Mouse (Mus musculus) heart, postnatal 14 days (tissue): ENCODE measurements around the gene Bag5. TPM values are rescaled to one million over a fixed set of nuclear protein-coding genes. Genes with fewer than 3 reads are reported as not detected.
A peak's percentile ranks its signal among the peaks of the same experiment; 100 is the strongest.

Experiments
- DNase-seq, 2 experiments: peaks; one replicate each; pipeline ENCODE4 v3.0.0; 2021 to 2022
- intact Hi-C: fragments of 180-260 bp; cut with DNase I; formaldehyde crosslinking; loops from one replicate; pipeline ENCODE4 v1.15.1; 2025
- total RNA-seq, 2 experiments: library from RNA; stranded (reverse); gene quantifications; 2 replicates each; pipeline ENCODE4 v1.2.3; 2021

Bag5 gene
- total RNA-seq, 2 experiments from 2014 or later: 22.6 to 22.7 TPM

DNA sequence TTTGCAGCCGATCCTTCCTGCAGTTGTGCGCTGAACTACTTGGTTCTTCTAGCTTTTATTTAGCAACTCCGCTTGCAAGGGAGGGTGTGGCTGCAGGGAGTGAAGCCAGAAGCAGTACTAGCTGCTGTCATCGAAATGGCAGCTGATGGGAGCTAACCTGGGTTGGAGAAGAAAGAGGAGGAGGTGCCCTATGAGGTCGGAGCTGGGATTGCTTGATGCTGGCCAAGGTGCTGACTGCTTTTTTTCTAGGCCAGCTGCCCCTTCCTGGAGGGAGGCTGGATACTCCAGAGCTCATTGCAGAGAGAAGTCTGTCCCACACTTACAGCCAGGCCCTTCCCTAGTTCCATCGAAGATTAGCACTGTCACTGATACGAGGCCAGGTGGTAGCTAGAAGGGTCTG lies 34.1 kb downstream of the Bag5 start:
- no peak for DNase-seq

DNA sequence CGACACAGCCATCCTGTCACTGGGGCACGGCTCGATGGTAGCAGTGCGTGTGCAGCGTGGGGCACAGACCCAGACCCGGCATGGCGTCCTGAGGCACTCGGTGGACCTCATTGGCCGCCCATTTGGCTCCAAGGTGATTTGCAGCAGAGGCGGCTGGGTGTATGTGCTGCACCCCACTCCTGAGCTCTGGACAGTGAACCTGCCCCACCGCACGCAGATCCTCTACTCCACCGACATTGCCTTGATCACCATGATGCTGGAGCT lies 34.5 kb downstream of the Bag5 start:
- intact Hi-C loops: no loop called here
- DNase-seq: no peak

More for the DNA sequence above, 34.1 kb downstream of the Bag5 start:
- intact Hi-C loops: no loop called here

DNA sequence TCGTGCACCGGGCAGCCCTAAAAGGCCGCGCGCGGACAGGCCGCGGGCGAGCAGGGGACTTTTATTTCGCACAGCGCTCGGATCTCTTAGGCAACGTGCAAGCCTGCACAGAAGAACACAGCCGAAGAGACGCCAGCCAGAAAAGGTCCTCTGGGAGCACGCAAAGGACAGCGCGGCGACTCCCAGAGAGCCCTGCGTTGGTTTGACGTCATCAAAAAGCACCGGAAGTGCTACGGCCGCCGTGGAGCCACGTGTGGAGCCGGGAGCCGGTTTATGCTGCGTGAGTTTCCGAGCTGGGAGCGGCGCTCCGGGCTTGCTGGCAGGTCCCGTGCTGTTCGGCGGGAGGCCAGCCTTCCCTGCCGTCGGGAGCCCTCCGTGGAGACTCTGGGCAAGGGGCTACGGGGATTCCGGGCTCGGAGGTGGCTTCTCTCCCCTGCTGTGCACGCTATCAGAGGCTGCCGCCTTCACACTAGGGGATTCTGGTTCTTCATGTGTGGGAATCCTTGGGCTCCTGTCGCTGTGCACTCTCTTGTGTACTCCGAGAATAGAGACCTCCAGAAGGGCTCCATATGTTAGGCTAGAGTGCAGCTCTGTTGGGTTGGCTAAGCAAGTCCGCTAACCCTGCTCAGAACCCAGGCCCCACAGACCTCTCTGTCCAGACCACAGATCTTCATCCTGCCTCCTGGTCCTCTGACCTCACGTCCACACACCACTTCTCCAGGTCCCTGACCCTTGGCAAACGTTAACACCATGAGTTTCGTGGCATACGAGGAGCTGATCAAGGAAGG lies 35.0 kb downstream of the Bag5 start, which contains the start of gene Trmt61a:
Gene Trmt61a, plus strand, starts transcription at position 224 of the 788 bp plus-strand sequence.
- intact Hi-C loops: no loop called here
- DNase-seq: peak; percentile 90 to 95

DNA sequence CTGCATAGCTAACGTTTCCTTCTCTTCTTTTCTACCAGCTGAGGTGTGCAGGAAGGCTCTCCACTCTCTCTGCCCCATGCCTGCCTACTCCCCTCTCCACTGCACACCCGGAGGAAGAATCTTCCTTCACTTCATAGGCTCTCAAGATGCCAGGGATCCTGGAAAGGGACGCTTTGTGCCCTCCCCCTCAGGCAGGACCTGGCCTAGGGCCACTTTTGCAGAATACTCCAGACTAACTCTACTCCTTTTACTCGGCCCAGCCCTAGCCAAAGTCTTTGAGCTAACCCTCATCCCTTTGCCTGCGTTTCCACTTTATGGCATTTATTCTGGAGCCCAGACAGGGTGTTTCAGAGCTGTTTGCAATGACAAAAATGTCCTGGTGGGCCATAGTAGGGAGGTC lies 35.6 kb downstream of the Bag5 start:
- DNase-seq: peak in 1 of 2 experiments; percentile 60
- intact Hi-C loops: no loop called here

DNA sequence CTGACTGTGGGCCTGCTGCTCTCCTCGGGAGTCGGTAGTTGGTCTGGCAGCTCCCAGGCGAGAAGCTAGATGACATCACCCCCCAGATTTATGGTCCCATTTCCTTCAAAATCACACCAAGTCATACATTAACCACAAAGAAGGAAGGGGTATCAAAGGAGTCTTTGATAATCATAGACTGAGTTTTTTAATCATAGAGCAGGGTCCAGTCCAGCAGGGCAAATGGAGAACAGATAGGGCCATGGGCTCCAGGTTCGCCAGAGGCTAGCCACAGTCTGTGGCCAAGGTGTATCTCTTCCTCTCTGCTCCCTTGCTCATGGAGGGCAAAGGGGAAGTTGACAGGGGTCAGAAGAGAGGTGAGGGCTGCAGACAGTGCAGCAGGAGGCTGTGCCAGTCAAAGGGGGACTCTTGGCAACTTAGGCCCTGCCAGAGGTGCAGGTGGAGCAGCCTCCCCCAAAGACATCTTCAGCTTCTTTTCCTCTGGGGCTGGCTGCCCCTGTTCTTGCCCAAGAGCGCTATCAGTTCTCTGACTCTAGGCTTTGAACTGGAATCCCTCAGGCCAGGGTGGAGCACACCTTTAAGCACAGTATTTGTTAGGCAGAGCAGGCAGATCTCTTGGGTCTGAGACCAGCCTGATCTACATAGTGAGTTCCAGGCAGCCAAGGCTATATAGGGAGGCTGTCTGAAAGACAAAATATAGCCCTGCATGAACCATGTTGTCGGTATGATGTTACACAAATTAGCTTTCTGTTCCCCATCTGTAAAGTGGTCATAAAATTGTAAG lies 37.1 kb downstream of the Bag5 start:
- intact Hi-C loops: no loop called here
- DNase-seq: no peak

DNA sequence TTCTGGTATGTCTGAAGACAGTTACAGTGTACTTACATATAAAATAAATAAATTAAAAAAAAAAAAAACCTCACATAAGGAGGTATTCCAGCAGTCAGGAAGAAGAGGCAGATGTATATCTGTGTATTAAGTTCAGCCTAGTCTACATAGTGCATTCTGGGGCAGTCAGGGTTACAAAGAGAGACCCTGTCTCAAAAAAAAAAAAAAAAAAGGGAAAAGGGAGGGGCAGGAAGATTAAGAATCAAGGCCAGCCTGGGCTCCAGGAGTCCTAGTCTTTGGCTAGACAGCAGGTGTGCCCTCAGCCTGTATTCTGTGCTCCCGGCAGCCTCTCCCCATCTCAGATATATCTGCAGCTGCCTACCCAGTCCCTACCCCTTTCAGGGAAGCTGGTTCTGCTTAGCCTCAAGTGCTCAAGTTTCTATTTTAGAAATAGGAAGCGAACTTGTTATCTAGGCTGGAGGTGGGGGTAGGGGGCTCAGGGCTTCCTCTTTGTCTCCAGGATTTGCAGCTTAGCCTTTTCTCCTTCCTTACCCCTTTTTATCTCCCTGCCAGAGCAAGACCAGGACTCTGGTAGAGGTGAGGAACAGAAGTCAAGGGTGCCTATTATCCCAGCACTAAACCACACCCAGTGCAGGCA lies 38.1 kb downstream of the Bag5 start:
- DNase-seq: no peak
- intact Hi-C loops: no loop called here

DNA sequence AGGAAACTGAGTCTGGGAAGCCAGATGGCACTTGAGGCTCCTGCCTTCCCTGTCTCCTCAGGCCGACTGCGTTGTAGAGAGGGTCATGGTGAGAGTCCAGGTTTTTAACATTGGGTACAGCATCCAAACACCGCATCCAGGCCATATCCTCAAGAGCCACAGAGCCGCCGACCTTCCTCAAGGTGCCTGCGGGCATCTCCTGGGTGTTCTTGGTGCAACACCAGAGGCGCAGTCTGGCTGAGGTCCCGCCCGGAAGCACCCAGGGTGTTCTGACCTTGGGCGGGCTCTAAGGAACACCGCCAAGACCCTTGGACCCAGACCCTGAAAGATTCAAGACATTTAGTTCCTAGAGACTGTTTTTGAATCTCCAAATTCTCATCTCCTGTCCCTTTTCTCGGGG lies 40.5 kb downstream of the Bag5 start:
- intact Hi-C loops: no loop called here
- no peak for DNase-seq

DNA sequence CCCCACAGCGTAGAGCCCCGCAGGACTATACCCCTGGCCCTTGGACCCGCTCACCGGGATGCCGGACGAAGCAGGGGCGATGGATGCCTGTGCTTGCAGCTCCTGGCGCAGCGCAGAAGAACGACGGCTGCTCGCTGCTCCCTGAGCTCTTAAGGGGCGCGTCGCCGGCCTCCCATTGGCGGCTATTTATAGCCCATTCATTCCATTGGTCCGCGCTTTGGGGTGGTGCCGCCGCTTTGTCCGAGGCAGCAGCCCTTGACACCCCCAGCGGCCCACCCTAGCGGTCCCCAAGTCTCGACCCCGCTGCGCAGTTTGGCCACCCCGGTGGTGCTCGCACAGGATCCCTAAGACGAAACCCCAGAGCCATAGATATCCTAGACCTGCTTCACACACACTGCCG lies 40.9 kb downstream of the Bag5 start, which contains the start of gene Ckb:
Gene Ckb, minus strand, starts transcription at position 163 of the 400 bp plus-strand sequence.
- DNase-seq: peak; percentile 83 to 84
- intact Hi-C loops: no loop called here

DNA sequence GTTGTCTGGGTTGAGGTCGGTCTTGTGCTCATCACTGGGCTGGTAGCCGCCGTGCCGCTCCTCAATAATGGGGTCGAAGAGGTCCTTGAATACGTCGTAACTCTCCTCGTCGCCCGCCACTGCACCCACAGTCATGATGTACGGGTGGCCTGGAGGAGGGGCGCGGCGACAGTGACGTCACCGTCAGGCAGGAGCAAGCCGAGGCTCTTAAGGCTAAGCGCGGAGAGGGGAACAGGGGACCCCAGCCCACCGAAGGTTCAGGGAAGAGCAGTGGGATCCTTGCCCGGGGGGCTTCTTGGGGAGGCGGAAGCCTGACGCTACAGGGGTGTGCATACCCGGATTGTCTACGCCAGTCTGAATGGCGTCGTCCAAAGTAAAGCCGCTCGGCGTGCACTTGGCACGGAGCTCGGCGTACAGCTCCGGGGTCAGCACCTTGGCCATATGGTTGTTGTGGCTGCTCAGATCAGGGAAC lies 41.6 kb downstream of the Bag5 start:
- peak; percentile 67 to 73 for DNase-seq

DNA sequence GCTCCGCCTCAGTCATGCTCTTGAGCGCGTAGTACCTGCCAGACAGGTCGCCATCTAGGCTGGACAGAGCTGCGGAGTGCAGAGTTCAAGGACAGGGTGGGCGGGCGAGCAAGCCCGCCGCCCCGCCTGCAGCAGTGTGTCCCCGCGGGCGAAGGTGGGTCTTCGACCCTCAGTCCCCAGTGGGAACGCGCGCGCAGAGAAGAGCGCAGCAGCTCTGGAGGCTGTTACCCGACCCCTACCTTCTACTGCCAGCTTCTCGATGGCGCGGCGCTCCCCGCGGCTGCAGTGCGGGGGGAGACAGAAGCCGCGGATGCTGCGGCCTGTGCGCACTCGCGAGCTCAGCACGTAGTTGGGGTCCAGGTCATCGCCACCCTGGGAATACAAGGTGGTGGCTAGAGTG lies 42.1 kb downstream of the Bag5 start:
- intact Hi-C loops: no loop called here
- no peak for DNase-seq

More for the DNA sequence above, 41.6 kb downstream of the Bag5 start:
- intact Hi-C loops: no loop called here

DNA sequence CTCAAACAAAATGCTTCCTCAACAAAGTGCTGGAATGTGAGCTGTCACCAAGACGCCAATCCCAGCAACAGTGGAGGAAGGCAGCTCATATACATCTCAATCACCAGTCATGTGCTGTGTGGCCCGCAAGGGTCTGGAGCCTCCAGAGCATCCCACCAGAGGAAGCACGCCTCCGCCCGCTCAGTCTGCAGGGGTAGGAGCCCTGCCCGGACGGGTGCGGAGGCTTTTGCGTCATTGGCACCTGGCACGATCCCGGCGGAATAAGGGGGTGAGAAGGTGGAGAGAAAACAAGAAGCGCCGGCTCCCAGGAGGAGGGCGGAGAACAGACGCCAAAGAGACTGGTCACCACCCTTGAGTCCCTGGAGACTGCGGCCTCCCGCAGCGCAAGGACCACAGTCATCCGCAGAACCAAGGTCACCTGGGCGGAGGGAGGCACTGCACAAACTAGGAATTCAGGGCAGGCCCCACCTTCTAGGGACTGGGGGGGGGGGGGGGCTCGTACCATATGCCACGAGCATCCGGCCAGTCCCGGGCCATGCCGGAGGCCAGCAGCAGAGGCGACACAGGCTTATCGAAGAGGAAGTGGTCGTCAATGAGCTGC lies 42.6 kb downstream of the Bag5 start:
- DNase-seq: peak in 1 of 2 experiments; percentile 38
- intact Hi-C loops: no loop called here

DNA sequence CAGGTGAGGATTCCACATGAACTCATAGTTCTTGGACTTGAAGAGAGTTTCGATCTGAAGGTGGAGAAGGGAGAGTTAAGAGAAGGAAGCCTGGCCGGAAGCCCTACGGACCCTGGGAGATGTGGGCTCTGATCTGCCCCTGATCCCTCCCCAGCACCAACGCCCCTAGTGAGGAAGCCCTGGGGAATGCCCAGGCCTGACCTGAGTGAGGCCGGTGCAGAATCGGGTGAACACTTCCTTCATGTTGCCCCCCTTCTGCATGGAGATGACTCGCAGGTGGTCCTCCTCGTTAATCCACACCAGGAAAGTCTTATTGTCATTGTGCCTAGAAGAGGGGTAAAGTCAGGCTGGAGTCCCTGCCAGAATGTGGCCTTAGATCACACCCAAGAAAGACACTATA lies 43.1 kb downstream of the Bag5 start:
- no peak for DNase-seq
- intact Hi-C loops: loop anchor here (5.0 kb wide), 1 partner anchor 287 kb away; no protein-coding TSS in a partner anchor

DNA sequence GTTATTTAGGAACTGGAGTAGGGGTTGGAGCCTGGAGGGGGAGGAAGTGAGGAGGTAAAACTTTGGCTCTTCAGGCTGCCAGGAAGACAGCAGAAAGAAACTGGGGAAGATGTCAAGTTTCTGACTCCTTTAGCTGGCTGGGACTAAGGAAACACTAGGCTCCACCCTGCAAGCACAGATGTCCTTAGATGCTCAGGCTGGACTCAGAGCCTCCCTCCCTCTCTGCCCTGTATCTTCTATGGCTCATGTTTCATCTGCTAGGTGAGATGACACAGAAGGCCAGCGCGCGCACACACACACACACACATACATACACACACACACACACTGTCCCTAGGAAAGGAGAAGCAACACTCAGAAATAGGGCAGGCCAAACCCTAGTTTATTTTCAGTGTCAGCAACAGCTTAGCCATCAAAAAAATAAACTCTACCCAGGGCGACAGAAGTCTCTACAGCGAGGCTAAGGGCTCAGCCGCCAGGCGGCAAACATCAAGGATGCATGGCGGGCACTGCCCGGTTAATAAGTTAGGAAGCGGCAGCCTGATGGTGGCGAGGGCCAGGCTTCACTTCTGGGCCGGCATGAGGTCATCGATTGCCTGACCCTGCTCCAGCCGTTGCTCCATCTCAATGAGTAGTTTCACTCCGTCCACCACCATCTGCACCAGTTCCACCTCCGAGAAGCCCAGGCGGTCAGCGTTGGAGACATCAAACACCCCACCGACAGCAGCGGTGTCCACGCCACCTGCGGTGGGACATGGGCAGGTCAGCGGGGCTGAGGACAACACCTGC lies 43.9 kb downstream of the Bag5 start:
- peak; percentile 54 to 55 for DNase-seq
- intact Hi-C loops: loop anchor here (1.0 to 5.0 kb wide), 3 partner anchors 27 to 288 kb away; no protein-coding TSS in a partner anchor

DNA sequence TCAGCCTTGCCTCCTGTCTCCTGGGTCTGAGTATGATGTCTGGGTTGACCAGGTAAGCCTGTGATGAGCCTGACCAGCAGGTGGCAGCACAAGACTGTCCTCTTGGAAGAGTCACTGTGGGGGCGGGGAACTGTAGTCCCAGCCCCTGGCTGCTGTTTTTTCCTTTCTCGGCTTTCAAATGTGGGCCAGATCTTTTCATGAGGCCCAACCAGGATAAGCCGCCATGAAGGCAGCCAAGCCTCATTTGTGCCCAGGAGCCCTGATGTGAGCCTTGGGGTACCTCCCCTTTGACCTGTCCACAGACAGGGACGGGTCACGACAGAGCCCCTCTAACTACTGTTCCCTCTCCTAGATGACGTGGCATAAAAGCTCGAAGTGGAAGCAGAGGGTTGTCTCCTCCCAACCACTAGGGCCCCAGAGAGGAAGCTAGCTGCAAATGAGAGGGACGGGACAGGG lies 44.6 kb downstream of the Bag5 start:
- intact Hi-C loops: loop anchor here (1.0 to 5.0 kb wide), 3 partner anchors 28 to 289 kb away; no protein-coding TSS in a partner anchor
- peak; percentile 98 to 99 for DNase-seq

DNA sequence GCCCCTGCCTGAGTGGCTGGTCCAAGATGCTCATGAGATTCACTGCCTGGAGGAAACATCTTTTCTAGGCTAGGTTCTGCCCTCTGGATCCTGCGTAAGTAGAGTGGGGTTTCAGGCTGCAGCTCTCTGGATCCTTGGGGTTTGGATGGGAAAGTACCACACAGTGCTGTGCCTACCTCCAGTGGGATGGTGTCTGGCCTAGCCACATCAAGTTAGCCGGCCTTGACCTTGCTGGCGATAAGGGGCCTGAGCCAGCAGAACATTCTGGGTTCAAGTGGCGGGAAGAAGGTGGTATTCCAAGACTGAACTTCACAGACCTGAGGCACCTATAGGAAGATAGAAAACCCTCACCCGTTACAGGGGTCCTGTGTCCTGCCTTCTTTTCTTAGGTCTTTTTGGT lies 45.6 kb downstream of the Bag5 start:
- intact Hi-C loops: loop anchor here (5.0 kb wide), 1 partner anchor 290 kb away; no protein-coding TSS in a partner anchor
- no peak for DNase-seq

DNA sequence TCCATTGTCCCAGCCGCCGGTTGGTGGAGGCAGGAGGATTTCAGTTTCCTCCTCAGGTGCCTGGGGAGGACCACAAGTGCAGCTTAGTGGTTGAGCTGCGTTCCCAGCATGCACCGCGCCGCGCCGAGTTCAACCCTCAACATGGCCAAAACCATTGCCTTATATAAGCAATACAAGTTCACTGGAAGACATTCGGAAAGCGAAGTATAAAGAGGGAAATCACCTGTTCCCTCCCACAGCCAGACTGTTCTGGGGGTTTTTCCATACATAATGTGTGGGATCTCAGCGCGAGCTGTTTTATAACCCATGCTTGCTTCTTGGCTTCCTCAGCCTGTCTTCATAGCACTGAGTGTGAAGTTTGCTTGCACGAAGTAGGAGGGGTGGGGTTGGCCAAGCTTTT lies 46.7 kb downstream of the Bag5 start:
- no peak for DNase-seq
- intact Hi-C loops: loop anchor here (5.0 kb wide), 1 partner anchor 291 kb away; no protein-coding TSS in a partner anchor

DNA sequence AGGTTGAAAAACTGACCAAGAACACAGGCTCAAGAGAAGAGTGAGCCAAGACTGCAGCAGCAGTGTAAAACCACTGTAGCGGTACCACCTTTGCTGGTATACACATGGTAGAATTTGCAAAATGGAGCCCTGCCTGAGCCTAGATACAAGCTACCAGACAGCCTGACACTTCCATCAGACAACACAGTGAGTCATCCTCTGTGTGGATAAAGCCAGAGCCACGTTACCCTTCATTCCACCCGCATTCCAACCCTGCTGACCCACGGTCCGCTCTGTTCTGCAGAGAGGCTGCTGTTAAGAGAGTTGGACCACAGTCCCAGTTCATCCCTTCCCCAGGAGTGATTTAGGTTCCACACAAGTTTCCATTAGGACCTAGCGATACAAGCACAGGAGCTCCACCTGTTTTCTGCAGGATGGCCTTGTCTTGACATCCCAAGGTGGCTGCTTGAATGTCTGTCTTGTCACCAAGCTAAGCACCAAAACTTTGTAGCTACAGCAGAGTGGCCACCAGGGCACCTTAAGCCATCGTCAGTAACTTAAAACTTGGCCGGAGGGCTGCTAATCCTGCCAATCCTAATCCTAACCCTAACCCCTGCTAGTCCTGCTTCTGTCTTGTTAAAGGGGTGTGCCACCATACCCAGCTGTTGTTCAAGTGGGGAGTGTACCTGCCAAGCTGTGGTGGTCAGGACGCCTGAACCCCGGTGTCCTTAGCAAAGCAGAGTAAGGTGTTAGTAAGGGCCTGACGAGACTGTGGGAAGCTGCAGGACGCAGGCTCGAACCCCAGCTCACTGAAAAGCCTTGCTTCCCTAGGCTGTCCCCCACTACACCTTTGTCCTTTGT lies 47.8 kb downstream of the Bag5 start:
- intact Hi-C loops: loop anchor here (5.0 kb wide), 1 partner anchor 292 kb away; no protein-coding TSS in a partner anchor
- DNase-seq: no peak

DNA sequence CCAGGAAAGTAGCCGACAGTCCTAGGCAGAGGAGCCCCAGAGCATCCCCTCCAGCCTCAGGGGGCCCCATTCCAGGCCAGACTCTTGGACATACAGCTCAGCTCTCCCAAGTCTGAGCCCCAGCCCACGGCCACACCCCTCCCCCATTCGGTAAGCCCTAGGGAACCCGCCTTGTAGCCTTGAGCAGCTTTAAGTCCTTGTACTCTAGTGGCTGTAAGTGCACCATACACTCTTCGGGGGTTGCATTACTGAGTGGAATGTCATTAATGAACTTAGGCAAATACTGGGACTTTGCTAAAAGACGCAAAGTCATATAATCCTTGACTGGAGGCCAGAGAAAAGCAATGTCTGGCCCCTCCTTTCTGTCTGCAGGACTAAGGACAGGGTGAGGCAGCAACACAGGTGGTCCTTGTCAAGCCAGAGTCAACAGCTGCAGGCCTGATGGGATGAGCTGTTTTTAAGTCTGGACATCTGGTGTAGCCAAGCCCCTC lies 48.9 kb downstream of the Bag5 start:
- DNase-seq: peak; percentile 60 to 68
- intact Hi-C loops: no loop called here
